Mouse (Mus musculus) heart, postnatal 0 days (tissue): ENCODE measurements around the gene Ube2q1. TPM values are rescaled to one million over a fixed set of nuclear protein-coding genes. Genes with fewer than 3 reads are reported as not detected.
A peak's percentile ranks its signal among the peaks of the same experiment; 100 is the strongest.

Experiments
- ATAC-seq: fragments of 200-750 bp; cut with Nextera tagmentation; 2 replicates; pipeline ENCODE4 v1.8.0; 2017; ENCODE audit warnings: low read depth, moderate number of reproducible peaks, moderate library complexity; ENCODE audit not compliant: insufficient read depth
- DNase-seq: peaks from one replicate; pipeline ENCODE4 v3.0.0-alpha.2; 2016; ENCODE audit warnings: low spot score
- H3K27ac ChIP-seq: fragments of 300-500 bp; sonication (generic); 2 replicates; pipeline ENCODE4 v1.5.1; 2014; ENCODE audit warnings: low read depth, mild to moderate bottlenecking
- H3K27me3 ChIP-seq: fragments of 300-500 bp; sonication (generic); 2 replicates; pipeline ENCODE4 v1.6.1; 2014; ENCODE audit warnings: low read length, mixed read lengths; ENCODE audit not compliant: control insufficient read depth, insufficient read depth
- H3K36me3 ChIP-seq: fragments of 300-500 bp; sonication (generic); replicated peaks from 2 replicates; pipeline ENCODE4 v1.6.1; 2014; ENCODE audit warnings: low read length, mixed read lengths; ENCODE audit not compliant: control insufficient read depth, insufficient read depth
- H3K4me1 ChIP-seq: fragments of 300-500 bp; sonication (generic); 2 replicates; pipeline ENCODE4 v1.6.1; 2014; ENCODE audit warnings: antibody characterized with exemption; ENCODE audit not compliant: control insufficient read depth, insufficient read depth
- H3K4me2 ChIP-seq: fragments of 300-500 bp; sonication (generic); 2 replicates; pipeline ENCODE4 v1.6.1; 2014; ENCODE audit warnings: low read depth, mild to moderate bottlenecking, low read length, moderate library complexity
- H3K4me3 ChIP-seq: fragments of 300-500 bp; sonication (generic); 2 replicates; pipeline ENCODE4 v1.5.1; 2014; ENCODE audit warnings: low read depth, low read length
- H3K9ac ChIP-seq: fragments of 300-500 bp; sonication (generic); replicated peaks from 2 replicates; pipeline ENCODE4 v1.6.1; 2014; ENCODE audit warnings: low read depth, low read length, mixed read lengths
- H3K9me3 ChIP-seq: fragments of 300-500 bp; sonication (generic); replicated peaks from 2 replicates; pipeline ENCODE4 v1.6.1; 2016; ENCODE audit warnings: low read length; ENCODE audit not compliant: control insufficient read depth
- CTCF ChIP-seq: IDR thresholded peaks from 2 replicates; pipeline ENCODE4 v1.5.1; 2016; ENCODE audit warnings: antibody characterized with exemption, control low read depth, low read depth
- EP300 ChIP-seq: IDR thresholded peaks from 2 replicates; pipeline ENCODE4 v1.6.1; 2016; ENCODE audit warnings: antibody characterized with exemption, low read depth
- WGBS: fragments of 180-500 bp; shearing (Covaris S2); extraction: QIAGEN DNeasy Blood & Tissue Kit; methylation state at CpG from one replicate; pipeline ENCODE4 v1.1.7; 2014; 5-methylcytosine and 5-hydroxymethylcytosine counted together
- polyA plus RNA-seq: library from polyadenylated mRNA; unstranded; fragments of >200 nt; fragmentation: Nextera tagmentation; extraction: Ambion mirVana; gene quantifications from 2 replicates; pipeline ENCODE4 v1.2.1, GENCODE M21; 2015
- total RNA-seq: library from RNA; depleted of rRNA; stranded (reverse); fragments of >200 nt; gene quantifications from 2 replicates; pipeline ENCODE4 v1.2.3, GENCODE M21; 2014; ENCODE audit warnings: low replicate concordance

Ube2q1 gene
- total and polyA plus RNA-seq, 2 experiments from 2014 or later = 5.5 to 80.1 TPM

DNA sequence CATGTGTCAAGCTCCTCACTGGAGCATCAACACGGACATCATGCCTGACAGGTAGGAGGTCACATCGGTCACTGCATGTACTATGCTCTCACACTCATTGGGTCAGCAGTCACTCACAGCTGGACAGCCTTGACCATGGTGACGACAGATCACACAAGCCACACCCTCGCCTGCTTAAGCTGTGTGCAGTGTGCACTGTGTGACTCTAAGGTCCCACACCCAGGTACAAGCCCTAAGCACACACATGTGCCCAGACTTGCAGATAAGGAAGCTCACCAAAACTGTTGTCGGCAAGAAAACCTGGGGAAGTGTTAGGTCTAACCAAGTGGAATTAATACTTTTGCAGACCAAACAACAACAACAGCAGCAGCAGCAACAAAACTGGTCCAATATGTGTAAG is 34.5 kb downstream of the Ube2q1 start:
- DNase-seq (no peak), ATAC-seq (no peak)
- H3K4me1 ChIP-seq = no peaks in the 10 kb centered on the region
- no peak overlapping the region for H3K9ac ChIP-seq
- H3K27ac ChIP-seq = no peak overlapping the region
- no peak overlapping the region for H3K4me2 ChIP-seq
- TF ChIP-seq CTCF (no peak), EP300 (no peak)
- 51% methylated on average over 5 of the region's 5 CpGs for WGBS
- H3K27me3 ChIP-seq = no peaks in the 10 kb centered on the region
- no peaks in the 10 kb centered on the region for H3K9me3 ChIP-seq
- H3K4me3 ChIP-seq = no peak overlapping the region
- H3K36me3 ChIP-seq = no peaks in the 10 kb centered on the region

DNA sequence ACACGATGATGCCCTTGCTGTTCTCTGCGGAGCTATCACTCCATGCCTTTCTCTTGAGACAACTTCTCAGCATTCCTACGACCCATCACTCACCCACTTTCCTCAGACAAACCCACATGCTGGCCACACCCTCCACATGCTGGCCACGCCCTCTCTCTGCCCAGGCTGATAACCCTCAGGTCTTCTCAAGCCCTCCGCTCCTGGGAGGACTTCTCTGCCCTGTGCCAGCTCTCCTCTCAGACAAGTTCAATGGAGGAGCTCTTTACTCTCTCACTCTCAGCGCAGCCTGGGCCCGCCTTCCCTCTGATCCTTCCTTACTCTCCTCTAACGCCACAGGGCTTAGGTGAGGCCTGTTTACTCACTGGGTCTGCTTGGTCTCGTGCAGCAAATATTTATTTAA is 35.2 kb downstream of the Ube2q1 start:
- DNase-seq = no peak
- ATAC-seq = no peak
- Histone ChIP-seq H3K9ac (no peak overlapping the region), H3K9me3 (no peaks in the 10 kb centered on the region), H3K4me3 (no peak overlapping the region), H3K36me3 (no peaks in the 10 kb centered on the region), H3K27ac (no peak overlapping the region), H3K4me1 (no peaks in the 10 kb centered on the region), H3K27me3 (no peaks in the 10 kb centered on the region), H3K4me2 (no peak overlapping the region)
- WGBS = 45% methylated on average over 9 of the region's 9 CpGs
- TF ChIP-seq CTCF (no peak), EP300 (no peak)

DNA sequence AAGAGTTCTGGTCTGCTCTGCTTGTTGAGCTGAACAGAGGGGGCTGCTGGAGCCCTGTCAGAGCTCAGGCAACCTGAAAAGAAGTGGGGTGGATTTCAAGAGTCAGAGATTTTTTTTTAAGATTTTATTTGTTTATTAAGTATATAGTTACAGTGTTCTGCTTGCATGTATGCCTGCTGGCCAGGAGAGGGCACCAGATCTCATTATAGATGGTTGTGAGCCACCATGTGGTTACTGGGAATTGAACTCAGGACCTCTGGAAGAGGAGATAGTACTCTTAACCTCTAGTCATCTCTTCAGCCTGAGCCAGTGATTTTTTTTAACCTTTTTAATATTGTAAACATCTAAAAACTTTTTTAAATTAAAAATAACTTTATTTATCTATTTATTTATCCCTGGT is 37.4 kb downstream of the Ube2q1 start:
- DNase-seq (no peak), ATAC-seq (no peak)
- Histone ChIP-seq H3K36me3 (no peaks in the 10 kb centered on the region), H3K4me3 (no peak overlapping the region), H3K9me3 (no peaks in the 10 kb centered on the region), H3K4me2 (no peak overlapping the region), H3K27me3 (no peaks in the 10 kb centered on the region), H3K4me1 (no peaks in the 10 kb centered on the region), H3K27ac (no peak overlapping the region), H3K9ac (no peak overlapping the region)
- TF ChIP-seq EP300 (no peak), CTCF (0 out of 2 replicates have a peak, but pooled peaks have one; percentile 15)

GRCm38 (mm10) chr3:89812166-89812565 is 38.8 kb downstream of the Ube2q1 start:
- WGBS = 60% methylated on average over 3 of the region's 3 CpGs
- no peaks in the 10 kb centered on the region for H3K9me3 ChIP-seq
- no peak for ATAC-seq
- no peak overlapping the region for H3K27ac ChIP-seq
- no peak overlapping the region for H3K4me3 ChIP-seq
- H3K4me2 ChIP-seq = no peak overlapping the region
- no peak overlapping the region for H3K9ac ChIP-seq
- no peak for TF ChIP-seq EP300
- TF ChIP-seq CTCF = no peak
- no peak for DNase-seq
- no peaks in the 10 kb centered on the region for H3K36me3 ChIP-seq
- H3K27me3 ChIP-seq = no peaks in the 10 kb centered on the region
- H3K4me1 ChIP-seq = no peaks in the 10 kb centered on the region

- Histone ChIP-seq H3K9ac (no peak overlapping the region), H3K4me2 (no peak overlapping the region), H3K4me3 (no peak overlapping the region), H3K4me1 (no peaks in the 10 kb centered on the region), H3K36me3 (no peaks in the 10 kb centered on the region), H3K27me3 (no peaks in the 10 kb centered on the region), H3K9me3 (no peaks in the 10 kb centered on the region), H3K27ac (no peak overlapping the region)
- ATAC-seq (no peak), DNase-seq (no peak)
- TF ChIP-seq CTCF (no peak), EP300 (no peak)
- 66% methylated on average over 7 of the region's 7 CpGs for WGBS
These were observed 40.6 kb downstream of the Ube2q1 start for GRCm38 (mm10) chr3:89814051-89814450.

GRCm38 (mm10) chr3:89817056-89817455 is 43.6 kb downstream of the Ube2q1 start:
- ATAC-seq = no peak
- H3K36me3 ChIP-seq = no peaks in the 10 kb centered on the region
- 53% methylated on average over 4 of the region's 4 CpGs for whole genome bisulfite sequencing

More at GRCm38 (mm10) chr3:89817056-89817455, 43.6 kb downstream of the Ube2q1 start:
- Histone ChIP-seq H3K9ac (no peak overlapping the region), H3K27ac (no peak overlapping the region), H3K4me1 (no peaks in the 10 kb centered on the region), H3K27me3 (no peaks in the 10 kb centered on the region), H3K9me3 (no peaks in the 10 kb centered on the region), H3K4me2 (no peak overlapping the region), H3K4me3 (no peak overlapping the region)
- DNase-seq = no peak
- TF ChIP-seq EP300 (no peak), CTCF (peak; percentile 42)
